Mouse (Mus musculus): ENCODE data around the gene Lcn5. TPM values are rescaled to one million over a fixed set of nuclear protein-coding genes. Genes with fewer than 3 reads are reported as not detected.
"Not testable (repeated sequence)": the region's sequence is repeated elsewhere in the genome, so short reads cannot be mapped to it uniquely, and the experiment has no call there.

Lcn5 gene
- total RNA-seq, 2 experiments from 2014 or later, result not detected

DNA sequence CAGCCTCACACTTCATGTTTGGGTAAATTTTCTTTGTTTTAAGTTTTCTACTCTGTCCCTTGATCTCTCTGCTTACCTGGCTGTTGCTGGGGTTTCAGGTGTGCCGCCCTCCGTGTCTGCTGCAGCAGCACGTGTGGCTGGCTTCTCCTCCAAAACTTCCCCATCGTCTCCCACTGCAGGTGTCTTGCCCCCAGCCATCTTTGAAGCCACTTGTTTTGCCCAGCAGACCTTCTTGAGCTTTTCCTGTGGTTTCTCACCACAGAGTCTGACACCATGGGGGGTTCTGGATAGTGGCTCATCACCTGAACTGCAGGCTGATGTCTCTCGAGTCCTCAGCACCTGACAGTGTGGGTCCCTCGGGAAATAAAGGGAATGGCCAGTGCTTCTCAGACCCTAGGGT, 21.8 kb downstream of the Lcn5 start:
- DNase-seq, result no peak

DNA sequence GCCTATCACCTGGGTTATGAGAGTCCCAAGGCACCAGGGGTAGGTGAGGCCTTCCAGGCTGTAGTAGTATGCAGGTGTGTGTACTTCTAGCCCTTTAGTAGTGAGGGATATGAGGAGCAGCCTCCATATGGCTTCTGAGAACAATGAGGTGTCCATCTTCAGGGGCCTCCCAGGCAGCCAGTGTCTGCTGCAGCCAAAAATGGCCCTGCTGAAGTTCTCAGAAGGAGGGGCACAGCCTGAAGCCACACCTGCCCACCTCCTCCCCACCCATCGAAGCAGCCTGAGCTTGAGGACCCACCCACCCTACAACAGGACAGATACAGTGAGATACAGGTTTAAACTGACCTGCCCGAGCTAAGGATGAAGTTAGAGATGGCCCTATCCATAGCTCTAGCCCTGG, 24.7 kb downstream of the Lcn5 start, which contains the start of gene Lcn10:
Gene Lcn10 (plus strand): TSS at position 301 of the 400 bp plus-strand sequence.
- no peak for DNase-seq

DNA sequence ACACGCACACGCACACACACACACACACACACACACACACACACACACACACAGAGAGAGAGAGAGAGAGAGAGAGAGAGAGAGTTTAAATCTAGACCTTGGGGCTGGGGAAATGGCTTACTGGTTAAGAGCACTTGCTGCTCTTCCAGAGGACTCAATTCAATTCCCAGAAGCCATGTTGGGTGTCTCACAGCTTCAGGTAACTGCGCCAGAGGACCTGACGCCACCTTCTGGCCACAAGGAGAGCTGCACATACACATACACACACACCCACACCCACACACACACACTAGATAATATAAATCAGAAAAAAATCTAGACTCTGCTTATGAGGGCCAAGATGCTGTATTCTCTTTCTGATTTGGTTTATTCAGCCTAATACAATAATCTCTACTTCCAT, 29.2 kb downstream of the Lcn5 start:
- no peak for DNase-seq

DNA sequence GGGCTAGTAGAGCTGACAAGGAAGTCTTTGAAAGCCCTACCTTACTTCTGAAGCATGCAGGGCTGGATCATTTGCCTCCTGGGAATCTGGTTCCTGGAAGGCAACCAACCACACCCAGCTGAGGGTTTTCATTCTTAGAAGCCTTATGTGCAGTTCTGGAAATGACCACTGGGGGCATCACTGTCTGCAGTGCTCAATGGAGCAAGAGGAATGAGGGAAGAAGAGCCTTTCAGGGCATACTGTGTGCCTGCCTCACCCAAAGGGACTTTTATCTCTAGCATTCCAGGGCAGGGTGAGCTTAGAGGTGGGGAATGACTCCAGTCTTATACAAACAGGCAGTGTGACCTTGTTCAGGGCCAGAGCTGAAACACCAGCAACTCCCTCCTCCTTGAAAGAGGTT, 36.9 kb downstream of the Lcn5 start:
- peak; percentile 73 to 81 for DNase-seq

DNA sequence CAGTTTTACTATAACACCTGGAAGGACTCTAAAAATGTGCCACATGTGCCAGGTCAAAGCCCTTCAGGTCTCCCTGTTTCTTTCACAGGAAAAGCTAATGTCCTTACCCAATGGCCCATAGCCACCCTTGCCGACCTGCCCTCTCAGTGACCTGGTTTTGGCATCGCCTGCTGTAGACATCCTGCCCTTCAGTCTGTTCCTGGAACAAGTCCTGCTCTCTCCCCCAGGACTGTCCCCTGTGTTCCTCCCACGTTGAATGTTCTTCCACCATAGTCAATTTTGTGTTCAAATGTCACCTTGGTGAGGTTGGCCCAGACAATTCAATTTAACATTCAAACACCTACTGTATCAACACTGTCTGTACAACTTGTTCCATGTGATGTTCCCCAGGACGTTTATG, 39.2 kb downstream of the Lcn5 start:
- peak; percentile 26 to 27 for DNase-seq

DNA sequence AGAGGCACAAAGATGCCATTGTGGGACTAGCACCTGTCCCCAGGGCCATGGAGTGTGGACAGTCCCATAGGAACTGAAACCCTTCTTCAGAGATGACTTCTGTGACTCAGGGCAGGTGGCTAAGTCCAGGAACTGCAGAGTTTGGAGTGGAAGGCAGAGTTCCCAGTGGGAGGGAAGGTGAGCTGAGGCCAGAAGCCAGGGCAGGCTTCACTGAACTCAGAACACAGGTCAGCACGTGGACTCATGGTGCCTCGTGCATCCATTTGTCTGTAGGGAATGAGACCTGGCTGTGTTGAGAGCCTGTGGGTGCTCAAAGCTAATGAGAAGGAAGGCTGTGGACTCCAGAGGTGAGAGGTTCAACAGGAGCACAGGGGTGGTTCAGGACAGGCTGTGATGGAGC, 40.9 kb downstream of the Lcn5 start:
- no peak for DNase-seq

DNA sequence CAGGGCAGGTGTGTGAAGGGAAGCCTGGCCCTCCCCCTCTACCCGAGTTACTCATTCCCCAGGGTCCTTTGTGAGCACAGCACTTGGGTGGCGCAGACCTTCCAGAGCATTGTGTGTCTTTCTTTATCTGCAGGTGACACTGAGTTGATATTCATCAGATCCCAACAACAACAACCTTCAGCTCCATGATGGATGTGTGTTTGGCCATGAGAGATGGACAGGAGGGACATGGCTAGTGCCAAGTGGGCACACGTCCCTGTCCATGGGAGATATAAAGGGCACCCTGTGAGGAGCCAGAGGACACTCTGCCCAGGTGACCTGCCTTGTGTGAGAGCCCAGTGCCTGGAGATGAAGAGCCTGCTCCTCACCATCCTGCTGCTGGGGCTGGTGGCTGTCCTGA, 42.0 kb downstream of the Lcn5 start, which contains the start of gene Obp2a:
Gene Obp2a (plus strand): TSS at position 301 of the 400 bp plus-strand sequence.
- DNase-seq, result not testable (repeated sequence)

DNA sequence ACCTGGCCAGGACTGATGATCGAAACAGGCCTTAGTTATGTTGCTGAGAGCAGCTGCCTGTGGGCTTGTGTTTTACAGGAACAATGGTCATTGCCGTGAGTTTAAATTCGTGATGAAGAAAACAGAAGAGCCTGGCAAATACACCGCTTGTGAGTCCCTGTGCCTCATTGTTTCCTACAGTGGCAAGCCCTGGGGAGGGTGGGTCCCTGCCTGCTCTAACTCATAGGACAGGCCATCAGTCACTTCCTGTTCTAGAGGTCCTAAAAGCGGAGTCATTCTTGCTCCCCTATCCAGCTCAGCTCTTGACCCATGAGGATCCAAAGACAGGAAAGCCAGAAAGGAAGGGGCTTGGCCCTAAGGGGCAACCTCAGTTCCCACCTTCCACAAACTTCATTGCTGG, 43.2 kb downstream of the Lcn5 start:
- no peak for DNase-seq

DNA sequence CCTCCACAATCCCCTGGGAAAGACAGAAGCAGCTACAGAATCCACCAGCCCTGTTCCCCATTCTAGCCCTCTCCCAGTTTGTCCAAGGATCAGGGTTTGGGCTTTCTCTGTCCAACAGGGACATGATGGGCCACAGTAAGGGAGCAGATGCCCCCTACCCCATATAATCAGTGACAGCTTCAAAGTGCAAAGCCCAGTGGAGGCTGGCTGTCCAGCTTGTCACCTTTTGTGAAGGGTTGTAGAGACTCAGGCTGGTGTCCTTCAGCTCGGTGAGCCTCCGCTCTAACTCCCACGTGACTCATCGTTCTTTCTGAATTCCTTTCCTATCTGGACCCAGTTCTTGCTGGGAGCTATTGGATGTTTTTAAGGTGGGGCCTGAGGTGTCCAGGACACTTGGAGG, 46.0 kb downstream of the Lcn5 start:
- DNase-seq, result peak in 1 of 2 experiments; percentile 32

DNA sequence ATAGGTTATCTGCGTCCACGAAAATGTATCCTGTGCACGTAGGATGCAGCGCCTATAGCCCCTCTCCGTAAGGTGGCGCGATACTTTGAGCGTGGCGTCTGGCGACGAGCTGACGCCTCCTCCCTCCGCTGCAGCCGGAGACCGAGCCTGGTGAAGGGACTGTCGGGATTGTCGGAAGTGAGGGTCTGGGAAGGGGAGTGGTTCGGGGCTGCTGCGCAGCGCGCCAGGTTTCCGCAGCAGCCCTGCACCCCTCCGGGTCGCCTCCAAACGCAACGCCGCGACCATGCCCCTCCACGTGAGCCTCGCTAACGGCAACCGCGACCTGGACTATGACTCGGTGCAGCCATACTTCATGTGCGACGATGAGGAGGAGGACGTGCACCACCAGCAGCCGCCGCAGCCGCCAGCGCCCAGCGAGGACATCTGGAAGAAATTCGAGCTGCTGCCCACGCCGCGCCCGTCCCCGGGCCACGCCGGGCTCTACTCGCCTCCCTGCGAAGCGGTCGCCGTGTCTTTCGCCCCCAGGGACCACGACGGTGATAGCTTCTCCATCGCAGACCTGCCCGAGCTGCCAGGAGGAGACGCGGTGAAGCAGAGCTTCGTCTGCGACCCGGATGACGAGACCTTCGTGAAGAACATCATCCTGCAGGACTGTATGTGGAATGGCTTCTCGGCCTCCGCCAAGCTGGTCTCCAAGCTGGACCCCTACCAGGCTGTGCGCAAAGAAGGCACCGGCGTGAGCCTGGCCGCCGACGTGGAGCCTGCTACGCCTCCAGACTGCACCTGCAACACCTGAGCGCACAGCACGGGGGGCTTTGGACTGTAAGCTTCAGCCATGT, 49.1 kb downstream of the Lcn5 start, which contains the start of gene Bmyc:
Gene Bmyc (plus strand): TSS at position 97 of the 839 bp plus-strand sequence.
- DNase-seq, result peak; percentile 87 to 88

DNA sequence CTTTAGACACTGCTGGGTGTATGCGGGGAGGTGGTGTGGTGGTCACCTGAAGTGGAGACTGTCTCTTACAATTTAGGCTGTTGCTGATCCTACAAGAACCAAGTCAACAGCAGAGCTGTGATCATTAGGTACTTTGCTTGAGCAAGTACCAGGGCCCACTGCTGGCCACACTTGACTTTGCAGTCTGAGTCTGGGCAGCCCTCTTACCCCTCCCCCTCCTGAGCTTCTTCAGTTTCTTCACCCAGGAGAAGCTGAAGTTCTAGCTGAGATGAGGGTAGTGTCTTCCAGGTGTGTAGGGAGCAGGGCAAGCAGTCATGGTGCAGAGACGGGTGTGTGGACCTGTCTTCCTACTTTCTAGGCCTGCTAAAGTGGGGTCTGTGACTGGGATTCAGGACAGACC, 50.4 kb downstream of the Lcn5 start:
- DNase-seq, result peak; percentile 44 to 47

DNA sequence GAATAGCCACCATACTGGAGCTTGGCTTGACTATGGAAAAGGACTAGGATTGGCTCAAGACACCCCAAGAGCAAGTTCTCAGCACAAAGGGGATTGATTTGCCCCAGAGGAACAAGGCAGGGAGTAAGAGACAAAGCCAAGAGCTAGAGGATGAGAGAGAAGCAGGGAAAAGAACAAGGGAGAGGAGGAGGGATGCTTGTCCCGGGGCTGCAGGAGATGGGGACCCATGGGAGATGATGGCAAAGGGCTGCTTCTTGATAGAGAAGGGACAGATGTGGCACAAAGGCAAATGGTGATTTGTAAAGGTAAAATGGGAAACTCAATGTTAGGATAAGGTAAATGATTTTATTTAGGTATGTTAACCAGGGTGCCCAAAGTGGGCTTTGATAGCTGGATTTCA, 51.3 kb downstream of the Lcn5 start:
- DNase-seq, result not testable (repeated sequence)

DNA sequence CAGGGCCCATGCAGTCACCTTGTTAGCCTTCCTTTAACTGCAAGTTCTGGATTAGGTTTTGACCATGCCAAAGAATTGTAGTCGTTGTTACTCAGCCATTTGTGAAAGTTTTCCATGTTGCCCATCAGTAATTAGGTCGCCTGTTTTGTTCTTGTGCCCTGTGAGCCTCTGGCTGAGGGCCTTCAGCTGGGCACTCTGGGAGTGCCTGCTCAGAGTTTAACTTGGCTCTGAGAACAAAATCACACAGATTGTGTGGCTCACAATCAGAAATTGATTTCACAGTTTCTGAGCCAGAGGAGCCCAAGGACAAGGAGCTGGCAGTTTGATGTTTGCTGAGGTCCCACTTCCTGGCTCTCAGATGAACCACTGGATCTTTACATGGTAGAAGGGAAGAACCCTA, 52.0 kb downstream of the Lcn5 start:
- not testable (repeated sequence) for DNase-seq

Other genes starting within 250 kb of the Lcn5 start
- not detected for gene Fut7, start 234.7 kb upstream of the Lcn5 start, total RNA-seq (2021)
- gene Abca2, start 229.2 kb upstream of the Lcn5 start, total RNA-seq (2021), result 10 to 100 TPM; 29.7 to 36.4 TPM
- not detected for gene Clic3, start 201.1 kb upstream of the Lcn5 start, total RNA-seq (2021)
- 10 to 100 TPM; 32.3 to 34.2 TPM for gene Paxx, start 196.9 kb upstream of the Lcn5 start, total RNA-seq (2021)
- 1 to 10 TPM; 1.1 to 2.0 TPM for gene Ptgds, start 187.9 kb upstream of the Lcn5 start, total RNA-seq (2021)
- not detected for gene Lcn12, start 164.0 kb upstream of the Lcn5 start, total RNA-seq (2021)
- 10 to 100 TPM; 87.0 to 89.8 TPM for gene Fbxw5, start 157.2 kb upstream of the Lcn5 start, total RNA-seq (2021)
- gene C8g, start 156.2 kb upstream of the Lcn5 start, total RNA-seq (2021), result 1 to 10 TPM; 1.7 TPM
- 10 to 100 TPM; 22.3 to 26.2 TPM for gene Traf2, start 111.0 kb upstream of the Lcn5 start, total RNA-seq (2021)
- gene Edf1, start 100.1 kb upstream of the Lcn5 start, total RNA-seq (2021), result 100 to 1,000 TPM; 276 to 288 TPM
- gene Mamdc4, start 83.1 kb upstream of the Lcn5 start, total RNA-seq (2021), result 1 to 10 TPM; 1.5 to 3.1 TPM
- gene Phpt1, start 82.7 kb upstream of the Lcn5 start, total RNA-seq (2021), result 10 to 100 TPM; 54.3 to 64.6 TPM
- 1 to 10 TPM in 1 of 2 experiments, under 1 TPM in 1; 0.73 to 1.3 TPM for gene Ajm1, start 76.2 kb upstream of the Lcn5 start, total RNA-seq (2021)
- 10 to 100 TPM; 85.4 to 97.5 TPM for gene Rabl6, start 49.4 kb upstream of the Lcn5 start, total RNA-seq (2021)
- gene Ccdc183, start 40.3 kb upstream of the Lcn5 start, total RNA-seq (2021), result not detected
- 10 to 100 TPM; 22.1 to 38.9 TPM for gene Tmem141, start 35.9 kb upstream of the Lcn5 start, total RNA-seq (2021)
- 10 to 100 TPM in 1 of 2 experiments, 1 to 10 TPM in 1; 4.5 to 14.3 TPM for gene Fcna, start 29.9 kb upstream of the Lcn5 start, total RNA-seq (2021)
- not detected for gene Lcn8, start 4.8 kb upstream of the Lcn5 start, total RNA-seq (2021)
- gene Lcn6, start 18.8 kb downstream of the Lcn5 start, total RNA-seq (2021), result not detected
- gene Lcn10, start 24.8 kb downstream of the Lcn5 start, total RNA-seq (2021), result not detected
- gene Obp2a, start 42.1 kb downstream of the Lcn5 start, total RNA-seq (2021), result under 1 TPM in 1 of 2 experiments, not detected in 1; 0.53 TPM
- 10 to 100 TPM; 43.5 to 45.0 TPM for gene Bmyc, start 48.8 kb downstream of the Lcn5 start, total RNA-seq (2021)
- gene Obp2b, start 79.1 kb downstream of the Lcn5 start, total RNA-seq (2021), result not detected
- gene Lcn3, start 107.6 kb downstream of the Lcn5 start, total RNA-seq (2021), result not detected
- gene Lcn11, start 119.1 kb downstream of the Lcn5 start, total RNA-seq (2021), result not detected
- not detected for gene Gm13539, start 124.3 kb downstream of the Lcn5 start, total RNA-seq (2021)
- not detected for gene Glt6d1, start 157.9 kb downstream of the Lcn5 start, total RNA-seq (2021)
- not detected for gene Lcn9, start 165.2 kb downstream of the Lcn5 start, total RNA-seq (2021)
- gene Sohlh1, start 189.3 kb downstream of the Lcn5 start, total RNA-seq (2021), result not detected
- gene Kcnt1, start 205.8 kb downstream of the Lcn5 start, total RNA-seq (2021), result 1 to 10 TPM; 2.3 to 2.6 TPM

Data from adrenal gland, postnatal 36 days (tissue).